Mouse (Mus musculus): ENCODE results near the gene Xrra1. TPM values are rescaled to one million over a fixed set of nuclear protein-coding genes. Genes with fewer than 3 reads are reported as not detected.
A peak's percentile ranks its signal among the peaks of the same experiment; 100 is the strongest.
"Not testable (repeated sequence)": the region's sequence is repeated elsewhere in the genome, so short reads cannot be mapped to it uniquely, and the experiment has no call there.

Xrra1 gene
- 0.87 TPM in 1 of 2 replicates, not detected in the other for polyA plus RNA-seq (2011; ENCODE audit: insufficient read depth, insufficient read length, low read depth, missing spikeins)

- no peak within 1 kb of the TSS for H3K27ac ChIP-seq (ENCODE audit: insufficient read depth, low read length)
- H3K27me3 ChIP-seq (ENCODE audit: control insufficient read depth, insufficient read depth, low read length, poor library complexity, severe bottlenecking): no peaks in the 10 kb centered on the region
- TF ChIP-seq POLR2A (IDR thresholded peaks at IDR 0.05; ENCODE audit: insufficient read depth, low read length): peak; percentile 85
- no peak for TF ChIP-seq EP300 (IDR thresholded peaks at IDR 0.05; ENCODE audit: insufficient read depth, low read depth, low read length)
- no peaks in the 10 kb centered on the region for H3K9me3 ChIP-seq (replicated peaks; ENCODE audit: control insufficient read depth, insufficient read depth, low read length, poor library complexity, severe bottlenecking)
- H3K4me1 ChIP-seq (ENCODE audit: control insufficient read depth, insufficient read depth, low read length): no peaks in the 10 kb centered on the region
- peaks cover 11% of the 10 kb centered on the region for H3K36me3 ChIP-seq (ENCODE audit: control insufficient read depth, insufficient read depth, low read length, poor library complexity, severe bottlenecking)
- peak within 1 kb of the TSS; percentile 78 for H3K9ac ChIP-seq (ENCODE audit: low read depth, poor library complexity, severe bottlenecking)
- H3K4me3 ChIP-seq (ENCODE audit: low read depth, low read length): peak within 1 kb of the TSS; percentile 99
These were observed at the start of gene Xrra1 for GRCm38 (mm10) chr7:99858813-99859585. Xrra1 (plus strand) TSS chr7:99859116.

GRCm38 (mm10) chr7:99810814-99811213 lies 48.1 kb upstream of the Xrra1 start:
- Histone ChIP-seq H3K9ac (ENCODE audit: low read depth, poor library complexity, severe bottlenecking) (no peak overlapping the region), H3K36me3 (ENCODE audit: control insufficient read depth, insufficient read depth, low read length, poor library complexity, severe bottlenecking) (no peaks in the 10 kb centered on the region), H3K9me3 (replicated peaks; ENCODE audit: control insufficient read depth, insufficient read depth, low read length, poor library complexity, severe bottlenecking) (no peaks in the 10 kb centered on the region), H3K4me3 (ENCODE audit: low read depth, low read length) (no peak overlapping the region), H3K4me1 (ENCODE audit: control insufficient read depth, insufficient read depth, low read length) (no peaks in the 10 kb centered on the region), H3K27me3 (ENCODE audit: control insufficient read depth, insufficient read depth, low read length, poor library complexity, severe bottlenecking) (no peaks in the 10 kb centered on the region), H3K27ac (ENCODE audit: insufficient read depth, low read length) (no peak overlapping the region)
- TF ChIP-seq CTCF (IDR thresholded peaks at IDR 0.05; ENCODE audit: low read depth, low read length): no peak
- TF ChIP-seq POLR2A (IDR thresholded peaks at IDR 0.05; ENCODE audit: insufficient read depth, low read length): no peak
- no peak for TF ChIP-seq EP300 (IDR thresholded peaks at IDR 0.05; ENCODE audit: insufficient read depth, low read depth, low read length)

GRCm38 (mm10) chr7:99811661-99812060 lies 47.3 kb upstream of the Xrra1 start:
- Histone ChIP-seq H3K9ac (ENCODE audit: low read depth, poor library complexity, severe bottlenecking) (no peak overlapping the region), H3K9me3 (replicated peaks; ENCODE audit: control insufficient read depth, insufficient read depth, low read length, poor library complexity, severe bottlenecking) (no peaks in the 10 kb centered on the region)
- no peak for TF ChIP-seq POLR2A (IDR thresholded peaks at IDR 0.05; ENCODE audit: insufficient read depth, low read length)

GRCm38 (mm10) chr7:99813394-99813793 lies 45.5 kb upstream of the Xrra1 start:
- Histone ChIP-seq H3K4me1 (ENCODE audit: control insufficient read depth, insufficient read depth, low read length) (no peaks in the 10 kb centered on the region), H3K9ac (ENCODE audit: low read depth, poor library complexity, severe bottlenecking) (no peak overlapping the region), H3K27me3 (ENCODE audit: control insufficient read depth, insufficient read depth, low read length, poor library complexity, severe bottlenecking) (no peaks in the 10 kb centered on the region), H3K27ac (ENCODE audit: insufficient read depth, low read length) (no peak overlapping the region), H3K9me3 (replicated peaks; ENCODE audit: control insufficient read depth, insufficient read depth, low read length, poor library complexity, severe bottlenecking) (no peaks in the 10 kb centered on the region), H3K36me3 (ENCODE audit: control insufficient read depth, insufficient read depth, low read length, poor library complexity, severe bottlenecking) (no peaks in the 10 kb centered on the region), H3K4me3 (ENCODE audit: low read depth, low read length) (no peak overlapping the region)
- TF ChIP-seq EP300 (IDR thresholded peaks at IDR 0.05; ENCODE audit: insufficient read depth, low read depth, low read length): no peak
- TF ChIP-seq POLR2A (IDR thresholded peaks at IDR 0.05; ENCODE audit: insufficient read depth, low read length): no peak
- TF ChIP-seq CTCF (IDR thresholded peaks at IDR 0.05; ENCODE audit: low read depth, low read length): peak; percentile 59

More at GRCm38 (mm10) chr7:99811661-99812060, 47.3 kb upstream of the Xrra1 start:
- Histone ChIP-seq H3K36me3 (ENCODE audit: control insufficient read depth, insufficient read depth, low read length, poor library complexity, severe bottlenecking) (no peaks in the 10 kb centered on the region), H3K27me3 (ENCODE audit: control insufficient read depth, insufficient read depth, low read length, poor library complexity, severe bottlenecking) (no peaks in the 10 kb centered on the region), H3K27ac (ENCODE audit: insufficient read depth, low read length) (no peak overlapping the region), H3K4me3 (ENCODE audit: low read depth, low read length) (no peak overlapping the region), H3K4me1 (ENCODE audit: control insufficient read depth, insufficient read depth, low read length) (no peaks in the 10 kb centered on the region)

- not testable (repeated sequence) for H3K4me3 ChIP-seq (ENCODE audit: low read depth, low read length); H3K27me3 ChIP-seq (ENCODE audit: control insufficient read depth, insufficient read depth, low read length, poor library complexity, severe bottlenecking); H3K9ac ChIP-seq (ENCODE audit: low read depth, poor library complexity, severe bottlenecking); H3K36me3 ChIP-seq (ENCODE audit: control insufficient read depth, insufficient read depth, low read length, poor library complexity, severe bottlenecking); H3K9me3 ChIP-seq (replicated peaks; ENCODE audit: control insufficient read depth, insufficient read depth, low read length, poor library complexity, severe bottlenecking); H3K27ac ChIP-seq (ENCODE audit: insufficient read depth, low read length); H3K4me1 ChIP-seq (ENCODE audit: control insufficient read depth, insufficient read depth, low read length)
These were observed 40.7 kb upstream of the Xrra1 start for GRCm38 (mm10) chr7:99818181-99818725.

- no peaks in the 10 kb centered on the region for H3K4me1 ChIP-seq (ENCODE audit: control insufficient read depth, insufficient read depth, low read length)
These were observed 37.0 kb upstream of the Xrra1 start for GRCm38 (mm10) chr7:99821953-99822352.

More at GRCm38 (mm10) chr7:99821953-99822352, 37.0 kb upstream of the Xrra1 start:
- Histone ChIP-seq H3K9me3 (replicated peaks; ENCODE audit: control insufficient read depth, insufficient read depth, low read length, poor library complexity, severe bottlenecking) (no peaks in the 10 kb centered on the region), H3K27me3 (ENCODE audit: control insufficient read depth, insufficient read depth, low read length, poor library complexity, severe bottlenecking) (no peaks in the 10 kb centered on the region), H3K9ac (ENCODE audit: low read depth, poor library complexity, severe bottlenecking) (no peak overlapping the region), H3K36me3 (ENCODE audit: control insufficient read depth, insufficient read depth, low read length, poor library complexity, severe bottlenecking) (no peaks in the 10 kb centered on the region), H3K4me3 (ENCODE audit: low read depth, low read length) (no peak overlapping the region), H3K27ac (ENCODE audit: insufficient read depth, low read length) (no peak overlapping the region)
- no peak for TF ChIP-seq POLR2A (IDR thresholded peaks at IDR 0.05; ENCODE audit: insufficient read depth, low read length)
- TF ChIP-seq CTCF (IDR thresholded peaks at IDR 0.05; ENCODE audit: low read depth, low read length): no peak
- TF ChIP-seq EP300 (IDR thresholded peaks at IDR 0.05; ENCODE audit: insufficient read depth, low read depth, low read length): no peak
